Mouse (Mus musculus): ENCODE data around the gene Ypel5.

Gene Ypel5

DNA sequence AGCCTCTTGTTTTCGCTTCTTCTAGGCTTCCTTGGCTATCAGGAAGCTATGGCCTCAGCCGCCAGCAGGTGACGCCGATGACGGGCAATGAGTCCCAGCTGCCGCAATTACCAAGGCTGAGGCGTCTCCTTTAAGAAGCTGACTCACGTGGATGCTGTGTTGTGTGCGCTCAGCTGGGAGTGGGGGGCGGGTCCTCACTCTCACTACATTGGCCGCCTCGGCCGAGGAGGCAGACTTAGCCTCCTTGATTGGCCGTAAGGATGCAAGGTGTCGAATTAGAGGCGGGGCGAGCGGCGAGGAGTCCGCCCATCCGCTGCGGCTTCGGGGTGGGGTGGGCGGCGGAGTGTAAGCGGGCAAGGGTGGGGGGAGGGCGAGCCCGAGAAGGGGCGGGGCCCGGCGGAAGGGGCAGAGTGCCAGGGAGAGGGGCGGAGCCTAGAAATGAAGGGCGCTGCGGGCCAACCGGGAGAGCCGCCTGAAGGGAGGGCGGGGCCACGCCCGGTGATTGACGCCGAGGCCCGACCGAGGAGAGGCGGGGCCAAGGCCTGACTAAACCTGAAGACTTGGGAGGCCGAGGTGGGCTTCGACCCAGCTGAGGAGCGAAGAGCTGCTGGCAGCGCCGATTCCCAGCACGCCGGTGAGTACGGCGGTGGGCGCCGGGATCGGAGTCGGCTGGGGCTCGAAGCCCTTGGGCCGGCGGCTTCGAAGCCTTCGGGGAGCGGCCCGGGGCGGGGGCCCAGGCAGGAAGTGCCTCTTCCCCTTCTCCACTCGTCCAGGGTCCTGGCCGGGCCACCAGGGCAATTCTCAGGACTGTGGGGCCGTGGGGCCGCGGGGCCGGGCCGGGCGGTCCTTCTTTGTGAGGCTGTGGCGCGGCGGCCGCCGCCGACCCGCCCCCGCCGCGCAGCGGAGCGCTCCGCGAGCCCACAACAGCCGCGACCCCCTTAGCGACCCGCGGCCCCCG is at the start of gene Ypel5:
Gene Ypel5 (plus strand): TSS at position 296 of the 958 bp plus-strand sequence.
- DNase-seq = peak; percentile 99

DNA sequence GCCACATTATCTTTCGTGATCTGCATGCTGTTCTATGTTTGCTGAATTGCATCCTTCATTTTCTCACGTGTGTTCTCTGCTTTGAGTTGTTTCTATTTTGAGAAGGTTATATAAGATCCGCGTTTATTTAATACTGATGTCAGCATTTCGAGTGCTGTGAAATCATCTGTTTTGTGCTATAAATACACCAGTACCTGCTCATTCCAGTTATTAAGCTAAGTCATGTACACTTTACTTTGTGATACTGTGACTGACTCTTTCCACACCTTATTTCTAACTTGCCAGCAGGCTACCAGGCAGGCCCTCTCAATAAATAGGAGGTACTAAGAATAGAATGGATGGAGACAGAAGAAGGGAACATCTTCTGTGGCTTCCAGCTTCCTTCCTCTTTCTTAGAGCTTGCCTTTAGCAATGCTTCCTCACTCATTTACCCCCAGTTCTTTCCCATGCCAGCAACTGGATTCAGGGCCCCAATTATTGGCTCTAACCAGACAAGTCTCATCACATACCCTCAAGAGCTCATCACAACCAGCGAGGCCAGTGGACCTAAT is 48.3 kb upstream of the Ypel5 start:
- DNase-seq = no peak

DNA sequence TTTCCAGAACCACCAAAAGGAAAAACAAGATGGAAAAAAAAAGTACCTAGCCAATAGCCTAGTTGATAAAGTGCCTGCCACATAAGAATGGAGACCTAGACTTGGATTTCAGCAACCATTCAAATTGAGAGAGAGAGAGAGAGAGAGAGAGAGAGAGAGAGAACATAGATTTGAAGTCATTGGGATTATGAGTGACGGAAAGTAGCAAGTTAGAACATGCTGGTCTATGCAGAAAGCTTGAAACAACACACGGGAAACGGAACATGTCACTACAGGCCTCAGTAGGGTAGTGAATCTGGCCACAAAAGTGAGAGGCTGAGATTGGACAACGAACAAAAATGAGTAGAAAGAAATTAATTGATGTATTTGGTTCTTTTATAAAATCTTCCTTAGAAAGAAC is 43.0 kb upstream of the Ypel5 start:
- no peak for DNase-seq

DNA sequence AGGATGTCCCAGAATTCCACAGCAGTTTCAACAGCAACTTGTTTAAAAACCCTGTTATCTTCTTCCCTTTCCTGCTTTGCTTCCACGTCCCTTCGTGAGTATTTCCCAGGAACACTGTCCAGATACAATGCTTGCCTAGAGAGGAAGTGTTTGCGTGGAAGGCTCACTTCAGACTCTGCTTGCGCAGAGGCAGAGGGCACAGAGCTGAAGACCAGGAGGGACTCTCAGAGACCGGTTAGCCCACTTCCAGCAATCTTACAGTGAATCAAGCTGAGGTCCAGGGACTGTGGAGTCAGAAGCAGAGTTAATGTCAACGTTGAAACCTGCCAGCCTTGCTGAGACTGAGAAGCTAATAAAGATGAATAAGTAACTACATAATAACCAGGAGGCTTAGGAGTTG is 41.6 kb upstream of the Ypel5 start:
- DNase-seq = no peak

DNA sequence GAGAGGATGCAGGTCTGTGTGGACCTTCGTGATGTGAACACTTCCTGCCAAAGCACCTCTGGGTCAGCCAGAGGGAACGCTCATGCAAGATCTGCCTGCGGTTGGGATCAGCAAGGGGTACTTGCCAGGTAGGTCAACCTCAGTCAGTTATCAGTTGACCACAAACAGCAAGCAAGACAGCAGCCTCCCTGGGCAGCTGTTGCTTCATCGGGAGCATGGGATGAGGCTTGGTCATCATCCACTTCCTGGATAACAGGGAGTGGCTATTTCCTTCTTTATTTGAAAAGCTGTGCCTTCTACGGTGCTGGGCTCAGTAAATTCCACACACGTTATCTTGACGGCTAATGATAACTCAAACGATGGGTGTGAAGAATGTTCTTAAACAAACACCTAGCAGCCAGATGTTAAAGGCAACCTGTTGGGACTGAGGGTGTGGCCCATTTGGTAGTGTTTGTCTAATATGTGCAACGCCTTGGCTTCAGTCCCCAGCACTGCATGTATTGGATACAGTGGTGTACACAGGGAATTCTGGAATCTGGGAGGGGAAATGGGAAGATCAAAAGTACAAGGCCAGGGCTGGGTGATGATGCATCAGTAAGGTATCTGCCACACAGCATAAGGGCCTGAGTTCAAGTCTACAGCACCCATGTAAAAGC is 40.7 kb upstream of the Ypel5 start:
- no peak for DNase-seq

DNA sequence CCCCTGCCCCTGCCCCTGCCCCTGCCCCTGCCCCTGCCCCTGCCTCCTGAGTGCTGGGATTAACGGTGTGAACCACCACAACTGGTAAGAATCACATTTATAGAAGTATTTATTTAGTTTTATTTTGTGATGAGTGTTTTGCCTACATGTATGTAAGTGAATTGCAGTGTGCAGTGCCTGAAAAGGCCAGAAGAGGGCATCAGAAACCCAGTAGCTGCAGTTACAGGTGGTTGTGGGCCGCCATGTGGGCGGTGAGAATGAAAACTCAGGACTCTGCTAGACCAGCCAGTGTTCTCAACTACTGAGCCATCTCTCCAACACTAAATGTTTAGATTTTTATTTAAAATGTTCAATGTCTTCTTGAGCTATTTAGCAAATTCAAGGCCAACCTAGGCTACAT is 39.7 kb upstream of the Ypel5 start:
- peak; percentile 53 for DNase-seq

DNA sequence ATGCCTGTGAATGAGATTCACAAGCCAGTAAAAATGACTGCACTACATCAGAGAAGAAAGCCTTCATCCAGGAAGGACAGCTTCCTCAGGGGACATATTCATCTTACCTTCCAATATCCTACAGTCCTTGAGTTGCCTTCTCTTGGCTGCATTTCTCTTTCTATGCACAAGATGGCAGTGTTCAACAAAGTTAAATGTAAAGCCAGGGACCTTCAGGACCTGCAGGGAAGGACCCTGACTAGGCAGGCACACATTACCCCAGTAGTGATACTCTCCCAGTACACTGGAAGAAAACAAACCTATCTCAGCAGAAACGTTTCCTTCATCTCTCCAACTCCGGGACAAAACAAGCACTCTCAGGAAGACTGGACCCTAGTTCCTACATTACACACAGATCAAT is 38.4 kb upstream of the Ypel5 start:
- DNase-seq = peak; percentile 21

DNA sequence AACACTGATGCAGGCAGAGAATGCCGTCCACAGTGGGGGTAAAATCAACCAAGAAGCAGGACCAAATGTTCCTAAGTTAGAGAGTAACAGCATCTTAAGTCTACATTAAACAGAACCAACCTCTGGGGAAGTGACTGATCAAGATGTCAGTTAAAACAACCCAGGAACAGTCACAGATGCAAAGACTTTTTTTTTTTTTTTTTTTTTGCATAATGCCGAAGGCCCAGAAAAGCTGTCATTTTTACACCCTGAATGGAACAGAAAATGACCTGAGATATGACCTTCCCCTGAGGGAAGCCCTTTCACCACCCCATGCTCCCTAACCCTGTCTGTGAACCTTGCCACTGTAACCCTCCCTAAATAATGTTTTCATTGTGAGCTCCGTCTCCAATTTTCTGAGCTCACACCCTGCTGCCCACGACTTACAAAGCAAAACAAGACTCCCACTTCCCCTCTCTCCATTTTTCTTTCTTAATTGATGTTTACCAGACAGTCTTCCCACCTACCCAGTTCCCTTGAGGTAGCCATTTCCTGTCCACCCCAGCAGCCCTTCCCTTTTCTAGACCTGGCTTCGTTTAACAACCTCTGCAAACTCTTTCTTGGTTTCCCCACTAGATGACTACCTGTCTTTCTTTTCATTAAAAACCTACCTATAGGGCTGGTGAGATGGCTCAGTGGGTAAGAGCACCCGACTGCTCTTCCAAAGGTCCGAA is 26.2 kb upstream of the Ypel5 start:
- no peak for DNase-seq

DNA sequence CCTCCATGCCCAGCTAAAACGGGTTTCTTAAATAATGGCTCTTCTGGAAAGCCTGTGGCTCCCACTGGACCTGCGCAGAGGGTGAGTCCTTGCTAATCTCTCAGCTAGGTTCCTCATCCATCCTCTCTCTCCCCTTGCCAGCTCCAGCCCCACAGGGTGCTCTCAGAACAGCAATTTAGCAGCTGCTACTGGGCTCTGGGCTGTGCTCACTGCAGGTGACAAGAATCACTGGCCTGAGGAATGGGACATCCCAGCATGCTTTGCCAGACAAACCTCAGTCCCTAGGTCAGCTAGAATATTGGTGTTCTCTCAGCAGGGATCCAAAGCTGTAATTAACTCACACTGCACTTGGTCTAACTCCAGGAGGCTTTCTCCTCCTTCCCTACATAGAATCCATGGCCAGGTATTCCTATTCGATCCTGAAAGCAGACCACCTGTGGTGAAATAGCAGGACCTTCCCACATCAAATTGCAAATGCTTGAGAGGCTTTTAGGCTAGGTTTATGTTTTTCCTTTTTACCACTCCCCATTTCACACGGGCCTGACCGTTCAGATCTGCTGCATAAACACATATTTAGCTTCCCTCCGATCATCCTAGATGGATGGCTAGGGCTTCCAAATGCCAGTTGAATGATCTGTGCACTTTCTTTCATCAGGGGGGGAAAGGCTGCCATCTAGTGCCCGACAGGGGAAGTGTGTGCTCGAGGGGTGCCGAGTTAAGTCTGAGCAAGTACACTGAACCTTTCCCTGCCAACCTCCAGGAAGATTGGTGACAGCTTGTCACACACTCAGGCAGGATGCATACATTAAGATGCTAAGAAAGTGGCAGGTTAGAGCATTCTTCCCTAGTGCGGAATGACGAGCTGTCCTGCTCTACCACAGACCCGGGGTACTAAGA is 22.6 kb upstream of the Ypel5 start:
- peak; percentile 78 for DNase-seq

DNA sequence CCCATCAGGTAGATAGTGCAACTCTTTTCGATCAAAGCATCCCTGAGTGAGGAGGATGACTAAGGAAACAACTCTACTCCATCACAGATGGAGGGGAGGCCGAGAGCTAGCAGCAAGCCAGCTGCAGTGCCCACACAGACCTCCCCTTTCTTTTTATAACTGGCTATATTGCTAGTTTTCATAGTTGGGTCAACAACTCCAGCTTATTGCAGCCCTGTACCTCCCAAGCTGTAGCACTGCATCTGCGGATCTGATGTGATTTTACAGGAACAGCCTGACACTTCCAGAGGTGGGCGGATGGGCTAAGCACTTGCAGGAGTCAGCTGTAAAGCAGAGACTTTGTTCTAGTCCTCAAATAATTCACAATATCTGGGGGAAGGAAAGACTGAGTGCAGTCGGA is 18.7 kb upstream of the Ypel5 start:
- no peak for DNase-seq

DNA sequence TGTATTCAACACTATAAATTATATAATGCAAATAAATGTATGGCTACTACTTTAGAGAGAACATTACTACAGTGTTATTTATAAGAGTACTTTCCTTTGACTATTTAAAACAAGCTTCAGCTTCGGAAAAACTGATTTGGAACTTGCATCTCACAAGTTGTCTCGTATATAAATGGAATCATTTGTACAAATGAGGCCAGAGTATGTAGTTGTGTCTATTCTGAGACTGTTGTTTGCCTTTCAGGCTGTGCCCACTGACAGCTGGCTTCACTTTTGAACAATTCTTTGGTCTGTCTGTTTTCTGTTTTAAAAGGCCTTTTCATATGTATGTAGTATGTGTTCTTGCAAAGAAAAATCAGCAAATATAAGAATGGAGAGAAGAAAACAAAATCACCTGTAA is 16.5 kb upstream of the Ypel5 start:
- no peak for DNase-seq

DNA sequence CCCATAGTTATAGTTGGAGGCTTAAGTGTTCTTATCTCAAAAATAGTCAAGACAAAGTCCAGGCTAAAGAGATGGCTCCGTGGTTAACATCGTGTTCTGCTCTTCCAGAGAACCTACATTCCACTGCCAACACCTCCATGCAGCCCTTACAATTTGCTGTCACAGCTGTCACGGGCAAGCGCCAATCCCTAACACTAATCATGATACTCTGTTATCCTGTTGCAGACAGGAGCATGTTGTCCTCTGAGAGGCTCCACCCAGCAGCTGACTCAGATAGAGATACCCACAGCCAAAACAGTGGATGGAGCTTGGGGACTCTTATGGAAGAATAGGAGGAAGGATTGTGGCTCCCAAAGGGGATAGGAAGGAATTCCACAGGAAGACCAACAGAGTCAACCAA is 15.8 kb upstream of the Ypel5 start:
- DNase-seq = no peak

DNA sequence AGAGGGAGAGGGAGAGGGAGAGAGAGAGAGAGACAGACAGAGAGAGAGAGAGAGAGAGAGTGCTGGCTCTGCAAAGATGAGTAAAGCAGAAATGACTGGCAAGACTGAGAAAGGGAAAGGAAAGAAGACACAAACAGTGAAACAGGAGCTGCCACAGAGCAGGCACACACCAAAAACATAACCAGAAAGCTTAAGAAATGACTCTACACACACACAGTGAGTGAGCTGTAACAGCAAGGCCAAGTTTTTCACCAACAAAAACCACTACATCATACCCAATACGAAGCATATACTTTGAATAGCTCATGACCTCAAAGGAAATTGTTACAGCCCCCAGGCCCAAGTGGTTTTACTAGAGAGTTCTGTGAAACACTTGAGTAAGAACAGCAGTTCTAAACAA is 14.3 kb upstream of the Ypel5 start:
- no peak for DNase-seq

DNA sequence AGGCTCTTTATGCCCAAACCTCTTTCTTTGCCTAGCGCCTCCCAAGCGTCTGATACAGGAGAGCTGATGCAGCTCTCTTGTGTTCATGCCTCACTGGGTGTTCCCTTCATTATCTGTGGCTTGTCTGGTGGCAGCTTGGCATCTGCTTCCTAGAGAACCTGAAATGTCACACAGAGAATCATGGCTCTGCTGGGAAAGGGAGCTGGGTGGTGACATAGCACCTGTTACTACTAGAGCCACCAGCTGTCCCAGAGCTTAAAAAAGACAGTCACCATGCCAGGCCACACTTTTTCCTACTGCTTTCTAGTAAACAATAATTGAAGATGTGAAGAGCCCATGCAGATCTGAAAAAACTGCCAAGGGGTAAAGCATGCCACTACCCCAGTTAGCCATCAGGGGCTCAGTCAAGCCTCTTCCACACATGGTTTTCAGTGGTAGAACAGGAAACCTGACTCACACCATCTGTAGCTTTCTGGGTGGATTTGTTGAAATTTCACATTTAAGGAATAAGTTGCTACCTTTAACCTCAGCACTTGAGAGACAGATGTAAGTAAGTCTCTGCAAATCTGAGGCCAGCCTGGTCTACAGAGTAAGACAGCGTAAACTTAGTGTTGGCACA is 9.2 kb upstream of the Ypel5 start:
- peak; percentile 42 for DNase-seq

DNA sequence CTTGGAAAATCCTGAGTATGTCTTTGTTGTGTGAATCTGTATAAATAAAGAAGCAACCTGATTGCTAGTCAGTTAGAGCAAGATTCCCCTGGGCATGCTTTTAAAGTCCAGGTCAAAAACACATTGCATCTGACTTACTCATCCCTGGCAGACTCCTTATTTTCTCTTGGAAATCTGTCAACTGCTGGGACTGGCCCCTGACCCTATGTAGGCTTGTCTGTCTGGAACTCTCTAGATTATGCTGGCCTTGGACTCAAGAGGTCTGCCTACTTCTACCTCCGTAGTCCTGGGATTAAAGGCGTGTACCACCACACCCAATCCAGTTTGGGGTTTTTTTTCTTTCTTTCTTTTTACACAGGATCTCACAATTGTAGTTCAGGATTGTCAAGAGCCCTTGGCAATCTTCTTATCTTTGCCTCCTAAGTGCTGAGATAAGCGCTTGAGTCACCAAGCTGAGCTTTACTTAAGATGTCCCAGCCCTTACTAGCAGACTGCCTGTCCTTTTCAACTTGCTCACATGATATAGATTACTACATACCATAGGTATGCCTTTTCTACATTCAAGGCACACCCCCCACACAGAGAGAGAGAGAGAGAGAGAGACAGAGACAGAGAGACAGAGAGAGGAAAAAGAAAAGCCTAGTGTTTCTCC is 8.1 kb upstream of the Ypel5 start:
- DNase-seq = no peak

DNA sequence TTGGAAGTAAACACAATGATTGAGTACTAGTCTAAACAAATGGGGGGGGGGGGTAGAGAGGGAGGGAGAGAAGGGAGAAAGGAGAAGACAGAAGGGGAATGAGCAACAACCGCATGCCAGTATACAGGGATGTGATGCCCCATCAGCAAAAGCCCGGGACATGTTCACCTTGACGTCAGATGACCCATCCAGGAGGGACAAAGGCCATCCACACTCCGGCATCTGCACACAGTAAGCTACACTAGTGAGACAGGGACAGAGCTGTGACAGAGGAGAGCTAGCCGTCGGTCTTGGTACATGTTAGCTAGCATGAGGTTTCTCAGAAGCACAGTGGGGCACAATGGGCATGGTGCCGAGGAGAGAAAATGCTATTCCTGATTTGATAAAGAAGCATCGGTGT is 7.6 kb upstream of the Ypel5 start:
- no peak for DNase-seq

DNA sequence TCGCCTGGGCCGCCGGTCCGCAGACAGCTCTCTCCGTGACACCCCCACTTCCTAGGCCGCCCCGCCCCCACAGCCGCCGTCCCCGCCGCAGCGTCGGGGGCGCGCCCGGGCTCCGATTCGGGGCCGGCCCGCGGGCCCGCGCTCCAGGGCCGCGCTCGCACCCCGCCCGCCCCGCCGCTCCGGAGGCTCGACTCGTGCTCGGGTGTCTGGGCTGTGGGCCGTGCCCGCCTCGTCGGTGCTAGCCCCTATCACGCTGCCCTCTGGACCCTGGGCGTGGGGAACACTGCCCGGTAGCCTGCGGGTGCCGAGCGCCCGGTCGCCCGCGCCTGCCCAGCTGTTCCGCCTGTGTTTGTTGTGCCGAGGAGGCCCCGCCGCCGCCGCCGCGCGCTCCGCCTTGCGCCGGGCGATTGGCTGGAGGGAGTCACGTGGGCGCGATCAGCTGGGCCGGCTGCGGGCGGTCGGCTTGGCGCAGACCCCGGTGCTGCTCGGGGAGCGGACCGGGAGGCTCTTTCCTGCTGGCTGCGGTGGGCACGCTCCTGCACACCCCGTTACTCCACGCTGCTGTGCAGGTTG is 973 bp downstream of the Ypel5 start:
- DNase-seq = peak; percentile 94

DNA sequence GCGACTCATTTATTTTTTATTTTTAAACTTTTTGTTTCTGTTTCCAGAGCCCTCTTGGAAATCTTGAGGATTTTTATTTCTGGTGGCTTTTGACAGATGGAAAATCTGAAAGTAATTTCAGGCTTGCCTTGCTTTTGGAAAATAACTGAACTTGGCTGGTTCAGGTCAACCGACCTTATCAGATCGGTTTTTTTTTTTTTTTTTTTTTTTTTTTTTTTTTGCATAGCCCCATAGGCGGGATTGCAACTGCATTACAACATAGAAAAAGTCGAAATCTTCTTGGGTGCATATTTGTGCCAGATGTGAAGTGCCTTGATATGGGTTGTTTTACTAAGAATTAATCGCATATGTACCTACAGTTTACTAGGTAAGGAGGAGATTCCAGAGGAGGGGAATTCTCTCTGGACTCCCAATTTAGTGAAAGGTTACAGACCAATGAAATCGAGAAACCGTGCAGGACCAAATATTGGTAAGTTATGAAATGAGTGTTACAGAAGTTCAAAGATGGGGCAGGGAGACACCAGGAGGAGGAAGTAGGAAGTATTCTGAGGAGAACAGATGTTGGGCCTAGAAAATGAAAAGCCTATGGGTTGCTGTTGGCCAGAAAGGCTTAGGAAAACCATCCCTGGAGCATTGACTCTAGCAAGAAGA is 1.7 kb downstream of the Ypel5 start:
- no peak for DNase-seq

DNA sequence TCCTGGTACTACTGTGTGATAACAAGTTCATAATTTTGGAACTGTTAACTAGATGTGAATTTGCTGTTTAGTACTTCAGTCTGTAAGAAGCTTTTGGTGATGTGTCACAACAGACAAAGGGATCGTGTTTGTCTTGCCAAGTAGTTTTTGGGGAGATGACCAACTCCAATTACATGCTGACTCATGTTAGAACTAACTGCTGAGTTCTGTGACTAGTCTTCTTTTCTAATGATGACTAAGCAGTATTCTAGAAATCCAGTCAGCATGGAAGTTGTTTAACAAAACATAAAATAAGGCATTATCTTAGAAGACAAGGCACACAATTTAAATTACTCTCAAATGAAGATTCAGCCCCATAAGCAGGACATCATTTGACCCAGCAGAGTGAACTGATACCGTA is 2.7 kb downstream of the Ypel5 start:
- DNase-seq = no peak

DNA sequence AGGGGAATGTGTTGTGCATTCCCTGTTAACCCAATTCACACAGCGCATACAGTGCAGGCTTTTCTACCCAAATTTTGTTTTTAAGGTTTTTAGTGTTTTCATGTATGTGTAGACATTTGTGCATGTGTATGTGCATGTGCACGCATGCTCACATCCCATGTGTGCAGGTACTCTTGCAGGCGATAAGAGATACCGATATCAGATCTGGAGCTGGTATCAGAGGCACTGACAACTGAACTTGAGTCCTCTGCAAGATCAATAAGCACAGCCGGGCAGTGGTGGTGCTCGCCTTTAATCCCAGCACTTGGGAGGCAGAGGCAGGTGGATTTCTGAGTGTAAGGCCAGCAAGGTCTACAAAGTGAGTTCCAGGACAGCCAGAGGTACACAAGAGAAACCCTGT is 8.1 kb downstream of the Ypel5 start:
- DNase-seq = no peak

All from thymus, postnatal 4 days (tissue).